Mouse (Mus musculus): Measurements from ENCODE around the gene Dcst2.

Dcst2 gene

DNA sequence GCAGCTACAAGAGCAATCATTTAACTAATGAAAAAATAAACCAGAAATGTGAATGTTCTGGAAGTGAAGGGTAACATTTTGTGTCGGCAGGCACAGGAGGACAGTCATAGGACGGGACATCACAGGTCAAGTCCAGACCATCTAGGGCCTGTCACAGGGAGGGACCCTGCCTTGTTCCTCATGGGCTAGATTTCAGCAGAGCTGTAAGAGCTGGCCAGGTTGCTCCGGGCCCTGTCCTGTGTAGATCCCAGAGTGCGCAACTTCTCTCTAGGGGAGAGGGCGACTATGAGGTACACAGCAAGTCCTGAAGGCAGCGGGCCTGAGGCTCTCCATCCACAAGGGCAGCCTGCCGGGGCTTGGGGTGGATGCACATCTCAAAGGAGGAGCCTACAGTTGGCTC is at the start of gene Dcst2:
Gene Dcst2 (plus strand): TSS at position 301 of the 400 bp plus-strand sequence.
- in situ Hi-C loops (cut with MboI; ENCODE audit: unreplicated experiment in 2 of 2), result no loop called here

DNA sequence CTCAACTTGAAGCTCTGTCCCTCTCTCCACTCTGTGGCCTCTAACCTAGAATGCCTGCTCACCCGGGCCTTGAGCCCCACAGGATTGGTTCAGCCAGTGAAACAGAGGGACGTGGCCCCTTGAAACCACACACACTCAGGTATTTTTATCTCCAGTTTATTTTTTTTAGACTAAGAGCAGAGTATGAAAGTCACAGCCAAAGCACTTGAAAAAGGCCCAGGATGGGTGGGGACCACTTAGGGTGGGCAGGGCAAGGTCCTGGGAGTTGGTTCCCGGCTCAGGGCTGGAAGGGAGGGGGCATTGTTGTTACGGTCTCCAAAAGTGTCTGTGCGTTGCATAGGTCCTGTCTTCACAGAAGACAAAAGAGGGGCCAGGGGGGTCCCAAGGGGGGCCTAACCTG is 47.4 kb upstream of the Dcst2 start:
- in situ Hi-C loops (cut with MboI; ENCODE audit: unreplicated experiment in 2 of 2), result no loop called here

- in situ Hi-C loops (cut with MboI; ENCODE audit: unreplicated experiment in 2 of 2), result no loop called here
These were observed 47.0 kb upstream of the Dcst2 start for GRCm38 (mm10) chr3:89314791-89315190.

GRCm38 (mm10) chr3:89315195-89315929 is 46.4 kb upstream of the Dcst2 start:
- in situ Hi-C loops (cut with MboI; ENCODE audit: unreplicated experiment in 2 of 2), result no loop called here

DNA sequence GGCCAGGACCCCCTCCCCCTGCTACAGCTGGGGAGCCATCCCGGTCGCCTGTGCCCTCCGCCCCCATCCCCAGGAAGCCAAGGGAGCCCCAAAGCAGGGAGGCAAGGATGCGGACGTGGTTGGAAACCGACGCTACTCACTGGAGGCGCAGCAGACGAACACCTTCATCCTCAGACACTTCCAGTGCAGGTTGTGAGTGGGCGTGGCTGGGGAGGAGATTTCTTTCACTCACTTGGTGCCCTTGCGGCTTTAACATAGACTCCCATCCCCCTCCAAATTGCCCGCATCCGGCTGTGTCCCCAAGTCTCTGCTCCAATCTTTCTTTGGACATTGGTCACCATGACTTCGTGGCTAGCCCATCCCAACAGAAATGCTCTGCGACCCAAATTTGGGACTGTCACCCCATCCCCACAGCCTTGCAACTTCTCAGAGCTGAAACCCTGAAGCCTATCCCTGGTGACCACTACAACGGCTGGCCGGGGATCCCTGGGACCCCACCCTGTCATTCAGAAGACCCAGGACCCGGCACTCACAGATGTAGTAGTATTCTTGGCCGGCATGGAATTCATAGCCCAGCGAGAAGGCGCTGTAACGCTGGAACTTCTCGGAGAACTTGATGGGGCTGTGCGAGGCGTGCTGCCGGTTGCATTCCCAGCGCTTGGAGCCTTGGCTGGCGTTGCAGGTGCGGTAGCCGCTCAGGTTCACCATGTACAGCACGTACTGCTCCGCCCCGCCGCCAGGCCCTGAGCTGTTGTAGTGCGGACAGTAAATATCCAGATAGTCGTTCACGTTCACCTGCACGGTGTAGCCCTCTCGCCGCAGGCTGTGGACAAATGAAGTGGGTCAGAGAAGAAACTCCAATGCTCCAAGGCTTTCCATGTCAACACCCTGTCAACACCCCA is 45.6 kb upstream of the Dcst2 start:
- in situ Hi-C loops (cut with MboI; ENCODE audit: unreplicated experiment in 2 of 2), result no loop called here

DNA sequence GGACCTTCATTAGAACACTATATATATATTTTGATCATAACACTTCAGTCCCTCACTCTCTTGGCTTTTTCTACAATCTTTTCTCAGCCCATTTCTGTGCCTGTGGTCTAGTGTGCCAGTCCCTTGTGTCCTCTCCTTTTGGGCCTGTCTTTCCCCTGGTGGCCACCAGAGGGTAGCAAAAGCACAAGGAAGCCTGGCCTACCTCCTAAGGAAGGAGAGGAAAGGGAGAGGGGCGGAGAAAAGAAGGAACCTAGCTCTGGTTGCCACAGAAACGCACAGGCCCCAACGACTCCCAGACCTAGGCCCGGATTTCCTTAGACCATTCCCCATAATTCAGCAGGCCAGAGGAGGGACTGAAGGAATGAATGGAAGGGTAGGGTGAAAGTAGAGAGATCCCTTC is 44.9 kb upstream of the Dcst2 start:
- in situ Hi-C loops (cut with MboI; ENCODE audit: unreplicated experiment in 2 of 2), result no loop called here

GRCm38 (mm10) chr3:89317246-89317645 is 44.5 kb upstream of the Dcst2 start:
- in situ Hi-C loops (cut with MboI; ENCODE audit: unreplicated experiment in 2 of 2), result no loop called here

GRCm38 (mm10) chr3:89318316-89318715 is 43.5 kb upstream of the Dcst2 start:
- in situ Hi-C loops (cut with MboI; ENCODE audit: unreplicated experiment in 2 of 2), result no loop called here

DNA sequence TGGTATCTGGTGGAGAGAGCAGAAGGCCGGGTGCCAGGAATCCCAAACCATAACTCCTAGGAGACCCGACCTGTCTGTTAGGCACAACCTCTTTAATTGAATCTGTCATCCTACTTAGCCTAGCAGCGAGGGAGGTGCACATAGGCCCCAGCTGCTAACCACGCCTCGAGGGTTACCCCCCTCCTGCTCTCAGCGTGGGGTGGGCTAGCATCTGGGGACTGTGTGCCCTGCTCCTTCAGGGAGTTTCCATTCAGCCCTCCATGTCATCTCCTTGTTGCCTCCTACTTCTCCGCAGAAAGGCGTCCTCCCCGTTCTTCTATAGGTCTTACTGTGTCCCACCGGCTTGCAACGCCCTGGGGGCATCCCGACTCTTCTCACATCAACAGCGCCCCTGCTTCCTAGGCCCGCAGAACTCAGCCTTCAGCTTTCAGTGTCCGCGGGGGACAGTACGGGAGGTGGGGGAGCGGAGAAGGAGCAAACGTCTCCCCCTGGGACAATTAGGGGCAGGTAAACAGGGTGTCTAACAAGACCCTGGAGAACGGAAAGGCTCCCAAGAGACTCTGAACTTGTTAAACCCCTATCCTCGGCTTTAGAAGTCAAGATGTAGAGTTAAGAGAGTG is 42.7 kb upstream of the Dcst2 start:
- in situ Hi-C loops (cut with MboI; ENCODE audit: unreplicated experiment in 2 of 2), result no loop called here

DNA sequence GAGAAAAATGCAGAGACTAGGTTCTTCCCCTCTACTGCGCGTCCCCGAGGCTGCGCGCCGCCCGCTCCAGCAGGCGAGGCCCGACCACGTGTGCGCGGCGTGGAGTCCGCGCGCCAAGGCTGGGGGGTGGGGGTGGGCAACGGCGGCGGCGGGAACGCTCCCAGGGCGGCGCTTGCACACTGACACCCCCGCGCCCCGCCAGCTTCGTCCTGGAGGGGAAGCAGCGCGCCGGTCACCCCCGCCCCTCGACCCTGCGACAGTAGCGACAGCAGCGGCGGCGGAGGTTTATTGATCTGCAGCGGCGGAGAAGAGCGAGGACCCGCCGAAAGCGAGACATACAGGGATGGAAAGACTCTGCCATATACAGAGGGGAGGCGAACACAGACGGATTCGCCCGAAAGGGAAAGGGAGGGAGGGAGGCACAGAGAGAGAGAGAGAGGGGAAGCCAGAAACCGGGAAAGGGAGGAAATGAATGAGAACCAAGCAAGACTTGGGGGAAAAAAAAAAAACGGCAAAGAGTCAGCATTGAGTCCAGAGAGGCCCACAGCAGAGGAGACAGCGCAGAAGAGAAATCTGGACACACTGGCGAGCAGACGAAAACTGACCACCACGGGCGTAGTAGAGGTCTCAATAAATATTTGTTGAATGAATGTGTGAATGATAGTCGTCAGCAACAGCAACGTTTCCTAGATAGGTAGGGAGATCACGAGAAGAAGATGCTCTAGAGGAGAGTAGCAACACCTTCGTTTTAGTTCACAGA is 42.0 kb upstream of the Dcst2 start:
- in situ Hi-C loops (cut with MboI; ENCODE audit: unreplicated experiment in 2 of 2), result loop anchor here in 1 of 2 experiments (10.0 kb wide), 1 partner anchor 535 kb away; no protein-coding TSS in a partner anchor

- in situ Hi-C loops (cut with MboI; ENCODE audit: unreplicated experiment in 2 of 2), result loop anchor here in 1 of 2 experiments (10.0 kb wide), 1 partner anchor 534 kb away; no protein-coding TSS in a partner anchor
These were observed 41.1 kb upstream of the Dcst2 start for GRCm38 (mm10) chr3:89320581-89321182.

DNA sequence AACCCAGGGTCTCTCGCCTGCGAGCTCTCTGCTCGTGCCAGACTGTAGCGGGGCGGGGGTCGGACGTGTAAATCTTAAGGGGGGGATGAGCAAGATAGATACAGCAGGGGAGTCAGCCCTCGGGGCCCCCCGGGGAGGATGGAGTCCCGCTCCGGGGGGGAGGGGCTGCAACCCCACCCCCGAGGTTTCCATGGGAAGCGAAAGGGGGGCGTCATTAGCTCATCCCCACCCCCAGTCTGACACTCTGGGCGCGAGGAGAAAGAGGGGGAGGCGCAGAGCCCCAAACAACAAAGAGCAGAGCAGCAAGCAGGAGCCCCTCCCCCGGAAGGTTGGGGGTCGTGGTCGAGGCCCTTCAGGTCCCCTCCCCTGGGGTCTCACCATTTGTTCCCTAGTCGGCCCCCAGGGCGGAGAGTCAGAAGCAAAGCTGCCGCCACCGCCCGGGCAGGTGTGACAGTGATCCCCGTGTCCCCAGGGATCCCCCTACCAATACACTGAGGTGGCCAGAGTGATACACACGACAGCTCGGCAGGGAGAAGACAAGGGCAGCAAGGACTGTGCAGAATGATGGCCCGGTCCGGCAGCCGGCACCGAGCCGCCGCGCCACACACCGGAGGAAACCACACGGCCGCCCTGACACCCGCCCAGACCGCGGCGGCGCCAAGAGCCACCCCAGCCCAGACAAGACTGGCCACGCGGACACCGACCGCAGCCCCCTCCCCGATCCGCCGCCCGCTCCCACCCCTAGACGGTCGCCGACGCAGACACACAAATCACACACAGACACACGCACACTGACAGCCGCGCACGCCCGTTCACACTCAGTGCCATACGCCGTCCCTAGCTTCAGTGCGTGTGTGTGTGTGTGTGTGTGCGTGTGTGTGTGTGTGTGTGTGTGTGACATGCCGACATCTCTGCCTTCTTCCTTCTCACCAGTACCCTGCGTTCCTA is 40.3 kb upstream of the Dcst2 start:
- in situ Hi-C loops (cut with MboI; ENCODE audit: unreplicated experiment in 2 of 2), result loop anchor here in 1 of 2 experiments (10.0 kb wide), 1 partner anchor 533 kb away; no protein-coding TSS in a partner anchor

- in situ Hi-C loops (cut with MboI; ENCODE audit: unreplicated experiment in 2 of 2), result loop anchor here in 1 of 2 experiments (10.0 kb wide), 1 partner anchor 533 kb away; no protein-coding TSS in a partner anchor
These were observed 39.7 kb upstream of the Dcst2 start for GRCm38 (mm10) chr3:89322131-89322500.

DNA sequence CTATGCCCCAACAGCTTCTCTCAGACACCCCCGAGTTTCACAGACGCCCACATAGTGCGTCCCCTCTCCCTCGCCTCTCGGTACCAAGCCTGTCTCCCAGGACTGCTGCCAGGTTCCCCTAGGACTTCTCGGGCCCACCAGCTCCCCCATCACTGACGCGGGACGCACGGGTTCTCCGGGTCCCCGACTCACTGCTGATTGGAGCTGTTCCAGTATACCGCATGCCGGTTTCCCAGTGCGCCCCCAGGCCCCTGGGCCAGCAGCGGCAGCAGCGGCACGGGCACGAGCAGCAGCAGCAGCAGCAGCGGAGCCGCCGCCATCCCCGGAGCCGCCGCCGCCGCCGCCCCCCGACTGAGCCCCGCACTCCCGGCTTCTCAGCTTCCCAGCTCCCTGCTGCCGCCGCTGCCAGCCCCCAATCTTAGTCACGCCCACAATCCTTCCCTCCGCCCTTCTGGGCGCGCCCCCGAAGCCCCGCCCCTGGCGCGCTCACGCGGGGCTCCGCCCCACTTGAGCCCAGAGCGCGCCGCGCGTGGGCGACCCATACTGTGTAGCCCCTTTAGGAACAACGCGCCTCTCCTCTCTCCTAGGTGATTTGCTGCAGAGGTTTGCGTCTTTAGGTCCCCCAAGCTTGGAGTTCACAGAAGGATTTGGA is 39.1 kb upstream of the Dcst2 start, which contains the start of gene Efna3:
Gene Efna3 (minus strand): TSS at position 452 of the 652 bp plus-strand sequence.
- in situ Hi-C loops (cut with MboI; ENCODE audit: unreplicated experiment in 2 of 2), result loop anchor here in 1 of 2 experiments (10.0 kb wide), 1 partner anchor 532 kb away; no protein-coding TSS in a partner anchor

DNA sequence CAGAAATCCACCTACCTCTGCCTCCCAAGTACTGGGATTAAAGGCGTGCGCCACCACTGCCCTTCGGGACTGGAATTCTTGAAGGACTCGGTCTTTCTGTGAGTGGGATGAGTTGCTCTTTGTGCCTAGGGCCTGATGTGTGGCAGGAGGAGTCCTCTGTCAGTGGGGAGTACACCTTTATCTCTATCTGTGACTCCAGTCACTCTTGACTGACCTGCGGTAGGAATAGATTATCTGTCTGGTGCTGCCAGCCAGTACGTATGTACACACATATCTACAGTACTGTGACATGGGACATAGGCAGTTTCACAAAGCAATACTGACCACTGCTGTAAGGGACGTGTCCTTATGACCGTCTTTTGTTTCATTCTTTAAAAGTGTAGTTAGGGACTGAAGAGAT is 35.9 kb upstream of the Dcst2 start:
- in situ Hi-C loops (cut with MboI; ENCODE audit: unreplicated experiment in 2 of 2), result loop anchor here (10.0 to 25.0 kb wide), 3 partner anchors 436 to 536 kb away; partner anchors contain the start of genes Chrnb2 (in 2 of the 2) and Ube2q1 (in 2 of the 2)

DNA sequence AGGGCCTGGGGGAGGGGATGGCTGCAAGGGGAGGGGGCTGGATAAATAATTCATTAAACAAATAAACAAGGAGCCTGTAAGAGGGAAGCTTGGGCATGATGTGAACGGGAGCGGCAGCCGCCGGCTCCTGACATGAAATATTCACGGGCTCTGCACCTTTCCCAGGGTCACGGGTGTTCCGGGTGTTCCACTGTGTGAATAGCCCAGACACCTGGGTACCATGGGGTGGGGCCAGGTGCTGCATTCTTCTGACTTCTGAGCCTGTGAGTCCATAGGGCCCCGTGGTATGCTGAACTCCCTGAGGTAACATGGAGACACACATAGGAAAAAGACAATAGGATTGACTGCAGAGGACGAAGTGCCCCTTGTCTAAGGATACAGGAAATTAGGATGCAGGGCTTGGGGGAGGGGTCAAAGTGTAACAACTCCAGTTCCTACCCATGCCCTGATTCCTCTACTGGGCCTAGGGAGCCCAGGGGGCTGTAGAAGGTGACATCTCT is 34.4 kb upstream of the Dcst2 start:
- in situ Hi-C loops (cut with MboI; ENCODE audit: unreplicated experiment in 2 of 2), result loop anchor here (10.0 to 25.0 kb wide), 3 partner anchors 435 to 535 kb away; partner anchors contain the start of genes Chrnb2 (in 2 of the 2) and Ube2q1 (in 2 of the 2)

GRCm38 (mm10) chr3:89328623-89329022 is 33.2 kb upstream of the Dcst2 start:
- in situ Hi-C loops (cut with MboI; ENCODE audit: unreplicated experiment in 2 of 2), result loop anchor here (10.0 to 25.0 kb wide), 3 partner anchors 434 to 534 kb away; partner anchors contain the start of genes Chrnb2 (in 2 of the 2) and Ube2q1 (in 2 of the 2)

Data from v-Abl transformed pro-B cells (cell line).